Mouse (Mus musculus): ENCODE measurements around the gene Sh3kbp1. TPM values are rescaled to one million over a fixed set of nuclear protein-coding genes. Genes with fewer than 3 reads are reported as not detected.

Gene Sh3kbp1
- polyA plus RNA-seq, 1 experiment = 32.2 TPM

- WGBS = 65% methylated on average over 2 of the region's 2 CpGs
- H3K4me1 ChIP-seq (ENCODE audit: control insufficient read depth, insufficient read depth, low read length) = no peaks in the 10 kb centered on the region; the same call in 1 of the 2 replicates
- H3K27ac ChIP-seq (ENCODE audit: control insufficient read depth, insufficient read depth, low read depth, low read length, poor library complexity) = no peak overlapping the region
- no peak overlapping the region for H3K4me3 ChIP-seq (replicated peaks; ENCODE audit: control insufficient read depth, low read depth, low read length)
- TF ChIP-seq CTCF (IDR thresholded peaks at IDR 0.05; ENCODE audit: control insufficient read depth, insufficient read depth, low read length) (no peak), POLR2A (IDR thresholded peaks at IDR 0.05; ENCODE audit: borderline replicate concordance, control insufficient read depth, low read depth, low read length) (no peak)
Observed at GRCm38 (mm10) chrX:159872521-159872920, 245.4 kb downstream of the Sh3kbp1 start.

GRCm38 (mm10) chrX:159877770-159878169, 250.7 kb downstream of the Sh3kbp1 start:
- TF ChIP-seq POLR2A (IDR thresholded peaks at IDR 0.05; ENCODE audit: borderline replicate concordance, control insufficient read depth, low read depth, low read length) (no peak), CTCF (IDR thresholded peaks at IDR 0.05; ENCODE audit: control insufficient read depth, insufficient read depth, low read length) (no peak)
- WGBS = 80% methylated on average over 1 of the region's 1 CpGs

GRCm38 (mm10) chrX:159879455-159879854, 252.4 kb downstream of the Sh3kbp1 start:
- Histone ChIP-seq H3K4me1 (ENCODE audit: control insufficient read depth, insufficient read depth, low read length) (no peaks in the 10 kb centered on the region), H3K27ac (ENCODE audit: control insufficient read depth, insufficient read depth, low read depth, low read length, poor library complexity) (no peak overlapping the region), H3K4me3 (replicated peaks; ENCODE audit: control insufficient read depth, low read depth, low read length) (no peak overlapping the region)
- TF ChIP-seq POLR2A (IDR thresholded peaks at IDR 0.05; ENCODE audit: borderline replicate concordance, control insufficient read depth, low read depth, low read length) (no peak), CTCF (IDR thresholded peaks at IDR 0.05; ENCODE audit: control insufficient read depth, insufficient read depth, low read length) (no peak)
- WGBS = 57% methylated on average over 3 of the region's 3 CpGs

More at GRCm38 (mm10) chrX:159877770-159878169, 250.7 kb downstream of the Sh3kbp1 start:
- H3K4me1 ChIP-seq (ENCODE audit: control insufficient read depth, insufficient read depth, low read length) = no peaks in the 10 kb centered on the region; the same call in 1 of the 2 replicates
- H3K4me3 ChIP-seq (replicated peaks; ENCODE audit: control insufficient read depth, low read depth, low read length) = no peak overlapping the region
- no peak overlapping the region for H3K27ac ChIP-seq (ENCODE audit: control insufficient read depth, insufficient read depth, low read depth, low read length, poor library complexity)

GRCm38 (mm10) chrX:159881576-159881975, 254.5 kb downstream of the Sh3kbp1 start:
- no peak overlapping the region for H3K27ac ChIP-seq (ENCODE audit: control insufficient read depth, insufficient read depth, low read depth, low read length, poor library complexity)
- 86% methylated on average over 5 of the region's 5 CpGs for WGBS
- no peak overlapping the region for H3K4me3 ChIP-seq (replicated peaks; ENCODE audit: control insufficient read depth, low read depth, low read length)
- no peaks in the 10 kb centered on the region for H3K4me1 ChIP-seq (ENCODE audit: control insufficient read depth, insufficient read depth, low read length)
- no peak for TF ChIP-seq CTCF (IDR thresholded peaks at IDR 0.05; ENCODE audit: control insufficient read depth, insufficient read depth, low read length)
- no peak for TF ChIP-seq POLR2A (IDR thresholded peaks at IDR 0.05; ENCODE audit: borderline replicate concordance, control insufficient read depth, low read depth, low read length)

GRCm38 (mm10) chrX:159896536-159896935, 269.5 kb downstream of the Sh3kbp1 start:
- H3K4me3 ChIP-seq (replicated peaks; ENCODE audit: control insufficient read depth, low read depth, low read length) = no peak overlapping the region
- H3K27ac ChIP-seq (ENCODE audit: control insufficient read depth, insufficient read depth, low read depth, low read length, poor library complexity) = no peak overlapping the region
- H3K4me1 ChIP-seq (ENCODE audit: control insufficient read depth, insufficient read depth, low read length) = no peaks in the 10 kb centered on the region
- TF ChIP-seq CTCF (IDR thresholded peaks at IDR 0.05; ENCODE audit: control insufficient read depth, insufficient read depth, low read length) (no peak), POLR2A (IDR thresholded peaks at IDR 0.05; ENCODE audit: borderline replicate concordance, control insufficient read depth, low read depth, low read length) (no peak)
- 81% methylated on average over 4 of the region's 4 CpGs for WGBS

- 66% methylated on average over 2 of the region's 2 CpGs for WGBS
- Histone ChIP-seq H3K4me3 (replicated peaks; ENCODE audit: control insufficient read depth, low read depth, low read length) (no peak overlapping the region), H3K27ac (ENCODE audit: control insufficient read depth, insufficient read depth, low read depth, low read length, poor library complexity) (no peak overlapping the region), H3K4me1 (ENCODE audit: control insufficient read depth, insufficient read depth, low read length) (no peaks in the 10 kb centered on the region)
- no peak for TF ChIP-seq CTCF (IDR thresholded peaks at IDR 0.05; ENCODE audit: control insufficient read depth, insufficient read depth, low read length)
- TF ChIP-seq POLR2A (IDR thresholded peaks at IDR 0.05; ENCODE audit: borderline replicate concordance, control insufficient read depth, low read depth, low read length) = no peak
Observed at GRCm38 (mm10) chrX:159898110-159898509, 271.0 kb downstream of the Sh3kbp1 start.

- Histone ChIP-seq H3K4me1 (ENCODE audit: control insufficient read depth, insufficient read depth, low read length) (no peaks in the 10 kb centered on the region), H3K27ac (ENCODE audit: control insufficient read depth, insufficient read depth, low read depth, low read length, poor library complexity) (no peak overlapping the region), H3K4me3 (replicated peaks; ENCODE audit: control insufficient read depth, low read depth, low read length) (no peak overlapping the region)
- WGBS = 71% methylated on average over 2 of the region's 2 CpGs
- no peak for TF ChIP-seq CTCF (IDR thresholded peaks at IDR 0.05; ENCODE audit: control insufficient read depth, insufficient read depth, low read length)
- TF ChIP-seq POLR2A (IDR thresholded peaks at IDR 0.05; ENCODE audit: borderline replicate concordance, control insufficient read depth, low read depth, low read length) = no peak
Observed at GRCm38 (mm10) chrX:159899121-159899520, 272.0 kb downstream of the Sh3kbp1 start.

GRCm38 (mm10) chrX:159903421-159903820, 276.3 kb downstream of the Sh3kbp1 start:
- H3K27ac ChIP-seq (ENCODE audit: control insufficient read depth, insufficient read depth, low read depth, low read length, poor library complexity) = no peak overlapping the region
- no peak overlapping the region for H3K4me3 ChIP-seq (replicated peaks; ENCODE audit: control insufficient read depth, low read depth, low read length)
- no peaks in the 10 kb centered on the region for H3K4me1 ChIP-seq (ENCODE audit: control insufficient read depth, insufficient read depth, low read length)
- TF ChIP-seq CTCF (IDR thresholded peaks at IDR 0.05; ENCODE audit: control insufficient read depth, insufficient read depth, low read length) = no peak
- 78% methylated on average over 3 of the region's 3 CpGs for WGBS

- 54% methylated on average over 1 of the region's 1 CpGs for WGBS
- Histone ChIP-seq H3K27ac (ENCODE audit: control insufficient read depth, insufficient read depth, low read depth, low read length, poor library complexity) (no peak overlapping the region), H3K4me1 (ENCODE audit: control insufficient read depth, insufficient read depth, low read length) (no peaks in the 10 kb centered on the region; the same call in 1 of the 2 replicates), H3K4me3 (replicated peaks; ENCODE audit: control insufficient read depth, low read depth, low read length) (no peak overlapping the region)
- TF ChIP-seq POLR2A (IDR thresholded peaks at IDR 0.05; ENCODE audit: borderline replicate concordance, control insufficient read depth, low read depth, low read length) = no peak
- no peak for TF ChIP-seq CTCF (IDR thresholded peaks at IDR 0.05; ENCODE audit: control insufficient read depth, insufficient read depth, low read length)
Observed at GRCm38 (mm10) chrX:159907703-159908102, 280.6 kb downstream of the Sh3kbp1 start.

Data from bone marrow, adult 2 months (tissue).